Mouse (Mus musculus) forebrain, embryonic 13.5 days (tissue): ENCODE data around the gene P2ry12. TPM values are rescaled to one million over a fixed set of nuclear protein-coding genes. Genes with fewer than 3 reads are reported as not detected.
A peak's percentile ranks its signal among the peaks of the same experiment; 100 is the strongest.

ENCODE experiments used
- ATAC-seq: fragments of 200-750 bp; cut with Nextera tagmentation; 2 replicates; pipeline ENCODE4 v1.8.0; 2017
- H3K27ac ChIP-seq: fragments of 300-500 bp; sonication (generic); 2 replicates; pipeline ENCODE4 v1.5.1; 2015; ENCODE audit warnings: inconsistent platforms, mild to moderate bottlenecking, moderate library complexity
- H3K27me3 ChIP-seq: fragments of 300-500 bp; sonication (generic); 2 replicates; pipeline ENCODE4 v1.6.1; 2015; ENCODE audit warnings: mild to moderate bottlenecking, inconsistent platforms
- H3K36me3 ChIP-seq: fragments of 300-500 bp; sonication (generic); 2 replicates; pipeline ENCODE4 v1.6.1; 2015; ENCODE audit warnings: mild to moderate bottlenecking, inconsistent platforms; ENCODE audit not compliant: poor library complexity, severe bottlenecking
- H3K4me1 ChIP-seq: fragments of 300-500 bp; sonication (generic); 2 replicates; pipeline ENCODE4 v1.6.1; 2015; ENCODE audit warnings: inconsistent platforms
- H3K4me2 ChIP-seq: fragments of 300-500 bp; sonication (generic); 2 replicates; pipeline ENCODE4 v1.6.1; 2015; ENCODE audit warnings: inconsistent platforms, mild to moderate bottlenecking, moderate library complexity
- H3K4me3 ChIP-seq: fragments of 300-500 bp; sonication (generic); 2 replicates; pipeline ENCODE4 v1.5.1; 2015; ENCODE audit warnings: mild to moderate bottlenecking, inconsistent platforms
- H3K9ac ChIP-seq: fragments of 300-500 bp; sonication (generic); 2 replicates; pipeline ENCODE4 v1.6.1; 2015; ENCODE audit warnings: mild to moderate bottlenecking, inconsistent platforms
- H3K9me3 ChIP-seq: fragments of 300-500 bp; sonication (generic); replicated peaks from 2 replicates; pipeline ENCODE4 v1.6.1; 2016; ENCODE audit warnings: inconsistent platforms
- WGBS: fragments of 180-500 bp; shearing (Covaris S2); methylation state at CpG from one replicate; pipeline ENCODE4 v1.1.7; 2015; 5-methylcytosine and 5-hydroxymethylcytosine counted together
- polyA plus RNA-seq: library from polyadenylated mRNA; unstranded; fragments of >200 nt; fragmentation: Nextera tagmentation; extraction: Ambion mirVana; gene quantifications from 2 replicates; pipeline ENCODE4 v1.2.1, GENCODE M21; 2015

P2ry12 gene
- polyA plus RNA-seq, 1 experiment from 2014 or later = 4.9 TPM

GRCm38 (mm10) chr3:59204719-59205503, 57.8 kb downstream of the P2ry12 start:
- no peak overlapping the region for H3K4me2 ChIP-seq
- no peaks in the 10 kb centered on the region for H3K4me1 ChIP-seq
- no peaks in the 10 kb centered on the region for H3K27me3 ChIP-seq
- no peak overlapping the region for H3K9ac ChIP-seq
- H3K27ac ChIP-seq = no peak overlapping the region
- H3K36me3 ChIP-seq = no peaks in the 10 kb centered on the region
- H3K4me3 ChIP-seq = no peak overlapping the region
- WGBS = 64% methylated on average over 11 of the region's 11 CpGs
- H3K9me3 ChIP-seq = no peaks in the 10 kb centered on the region
- no peak for ATAC-seq

- Histone ChIP-seq H3K27ac (no peak overlapping the region), H3K27me3 (no peaks in the 10 kb centered on the region), H3K4me1 (no peaks in the 10 kb centered on the region), H3K9me3 (no peaks in the 10 kb centered on the region), H3K4me2 (no peak overlapping the region), H3K9ac (no peak overlapping the region), H3K36me3 (no peaks in the 10 kb centered on the region), H3K4me3 (no peak overlapping the region)
- WGBS = 84% methylated on average over 8 of the region's 8 CpGs
- ATAC-seq = no peak
Observed at GRCm38 (mm10) chr3:59203802-59204520, 58.7 kb downstream of the P2ry12 start.

GRCm38 (mm10) chr3:59197329-59197948, 65.2 kb downstream of the P2ry12 start:
- H3K4me2 ChIP-seq = no peak overlapping the region
- H3K27ac ChIP-seq = no peak overlapping the region
- no peaks in the 10 kb centered on the region for H3K9me3 ChIP-seq
- no peak overlapping the region for H3K4me3 ChIP-seq
- ATAC-seq = no peak
- no peaks in the 10 kb centered on the region for H3K27me3 ChIP-seq
- no peak overlapping the region for H3K9ac ChIP-seq
- WGBS = 78% methylated on average over 4 of the region's 4 CpGs
- no peaks in the 10 kb centered on the region for H3K36me3 ChIP-seq
- no peaks in the 10 kb centered on the region for H3K4me1 ChIP-seq

- Histone ChIP-seq H3K4me3 (no peak within 1 kb of the TSS), H3K27me3 (no peaks in the 10 kb centered on the region), H3K4me2 (no peak within 1 kb of the TSS), H3K27ac (no peak within 1 kb of the TSS), H3K4me1 (no peaks in the 10 kb centered on the region), H3K9me3 (no peaks in the 10 kb centered on the region), H3K36me3 (no peaks in the 10 kb centered on the region), H3K9ac (no peak within 1 kb of the TSS)
- WGBS = 91% methylated on average over 7 of the region's 7 CpGs
- ATAC-seq = no peak
Observed at GRCm38 (mm10) chr3:59194938-59195337, 67.7 kb downstream of the P2ry12 start, which contains the start of gene Gpr87. Gpr87 (minus strand) TSS chr3:59195104.

- Histone ChIP-seq H3K36me3 (no peaks in the 10 kb centered on the region), H3K4me2 (no peak overlapping the region), H3K27ac (no peak overlapping the region), H3K9ac (no peak overlapping the region), H3K27me3 (no peaks in the 10 kb centered on the region), H3K4me3 (no peak overlapping the region), H3K9me3 (no peaks in the 10 kb centered on the region), H3K4me1 (no peaks in the 10 kb centered on the region)
- ATAC-seq = no peak
- WGBS = 89% methylated on average over 7 of the region's 7 CpGs
Observed at GRCm38 (mm10) chr3:59194099-59194498, 68.6 kb downstream of the P2ry12 start.

- Histone ChIP-seq H3K4me1 (no peaks in the 10 kb centered on the region), H3K9ac (no peak overlapping the region), H3K36me3 (no peaks in the 10 kb centered on the region), H3K27ac (no peak overlapping the region), H3K4me2 (no peak overlapping the region), H3K27me3 (no peaks in the 10 kb centered on the region), H3K4me3 (no peak overlapping the region), H3K9me3 (no peaks in the 10 kb centered on the region)
- no peak for ATAC-seq
- 97% methylated on average over 6 of the region's 6 CpGs for WGBS
Observed at GRCm38 (mm10) chr3:59191674-59192073, 71.0 kb downstream of the P2ry12 start.

GRCm38 (mm10) chr3:59187336-59187735, 75.3 kb downstream of the P2ry12 start:
- Histone ChIP-seq H3K4me3 (no peak overlapping the region), H3K36me3 (no peaks in the 10 kb centered on the region), H3K27ac (no peak overlapping the region), H3K4me2 (no peak overlapping the region), H3K9me3 (no peaks in the 10 kb centered on the region), H3K27me3 (no peaks in the 10 kb centered on the region), H3K4me1 (peaks cover under 1% of the 10 kb centered on the region; the same call in 1 of the 2 replicates), H3K9ac (no peak overlapping the region)
- no peak for ATAC-seq
- 93% methylated on average over 4 of the region's 4 CpGs for WGBS

- H3K4me1 ChIP-seq = peaks cover 7% of the 10 kb centered on the region
- H3K9ac ChIP-seq = no peak overlapping the region
- no peak overlapping the region for H3K27ac ChIP-seq
- no peak overlapping the region for H3K4me2 ChIP-seq
- H3K36me3 ChIP-seq = no peaks in the 10 kb centered on the region
- no peaks in the 10 kb centered on the region for H3K9me3 ChIP-seq
- WGBS = 89% methylated on average over 4 of the region's 4 CpGs
- no peak overlapping the region for H3K4me3 ChIP-seq
- no peaks in the 10 kb centered on the region for H3K27me3 ChIP-seq
- ATAC-seq = no peak
Observed at GRCm38 (mm10) chr3:59185662-59186061, 77.0 kb downstream of the P2ry12 start.

GRCm38 (mm10) chr3:59182129-59182528, 80.5 kb downstream of the P2ry12 start:
- Histone ChIP-seq H3K27me3 (no peaks in the 10 kb centered on the region), H3K9ac (no peak overlapping the region), H3K4me1 (peaks cover 7% of the 10 kb centered on the region), H3K4me3 (no peak overlapping the region), H3K9me3 (no peaks in the 10 kb centered on the region), H3K4me2 (no peak overlapping the region), H3K36me3 (no peaks in the 10 kb centered on the region), H3K27ac (no peak overlapping the region)
- ATAC-seq = no peak

GRCm38 (mm10) chr3:59181134-59181533, 81.5 kb downstream of the P2ry12 start:
- Histone ChIP-seq H3K27ac (no peak overlapping the region), H3K4me3 (no peak overlapping the region), H3K4me1 (peaks cover 7% of the 10 kb centered on the region), H3K9ac (no peak overlapping the region), H3K36me3 (no peaks in the 10 kb centered on the region), H3K27me3 (no peaks in the 10 kb centered on the region), H3K4me2 (no peak overlapping the region), H3K9me3 (no peaks in the 10 kb centered on the region)
- ATAC-seq = 0 out of 2 replicates have a peak, but pooled peaks have one; percentile 8
- WGBS = 55% methylated on average over 5 of the region's 5 CpGs

GRCm38 (mm10) chr3:59176871-59177270, 85.8 kb downstream of the P2ry12 start:
- H3K4me3 ChIP-seq = no peak overlapping the region
- no peak overlapping the region for H3K27ac ChIP-seq
- H3K4me1 ChIP-seq = peaks cover 2% of the 10 kb centered on the region; the same call in 1 of the 2 replicates
- H3K27me3 ChIP-seq = no peaks in the 10 kb centered on the region
- 76% methylated on average over 5 of the region's 5 CpGs for WGBS
- H3K9me3 ChIP-seq = no peaks in the 10 kb centered on the region
- H3K36me3 ChIP-seq = no peaks in the 10 kb centered on the region
- no peak overlapping the region for H3K9ac ChIP-seq
- no peak overlapping the region for H3K4me2 ChIP-seq
- no peak for ATAC-seq

- no peaks in the 10 kb centered on the region for H3K27me3 ChIP-seq
- WGBS = 39% methylated on average over 5 of the region's 5 CpGs
- no peak overlapping the region for H3K4me3 ChIP-seq
- H3K9me3 ChIP-seq = no peaks in the 10 kb centered on the region
- H3K4me1 ChIP-seq = no peaks in the 10 kb centered on the region
- H3K27ac ChIP-seq = no peak overlapping the region
- no peak overlapping the region for H3K9ac ChIP-seq
- H3K4me2 ChIP-seq = no peak overlapping the region
- H3K36me3 ChIP-seq = no peaks in the 10 kb centered on the region
- peak; percentile 84 for ATAC-seq
Observed at GRCm38 (mm10) chr3:59175234-59175633, 87.4 kb downstream of the P2ry12 start.
